Mouse (Mus musculus) spleen, postnatal 14 days (tissue): ENCODE results near the gene Adarb1.

Source experiments
- DNase-seq, 2 experiments: peaks; one replicate each; pipeline ENCODE4 v3.0.0; 2021 to 2022; ENCODE audit warnings: low spot score in 2 of 2

The Adarb1 gene

GRCm38 (mm10) chr10:77418138-77418537 is at the start of gene Adarb1:
Gene Adarb1 (minus strand): TSS chr10:77418270.
- peak; percentile 69 to 83 for DNase-seq

- no peak for DNase-seq
These were observed 49.3 kb upstream of the Adarb1 start for GRCm38 (mm10) chr10:77467407-77467806.

DNA sequence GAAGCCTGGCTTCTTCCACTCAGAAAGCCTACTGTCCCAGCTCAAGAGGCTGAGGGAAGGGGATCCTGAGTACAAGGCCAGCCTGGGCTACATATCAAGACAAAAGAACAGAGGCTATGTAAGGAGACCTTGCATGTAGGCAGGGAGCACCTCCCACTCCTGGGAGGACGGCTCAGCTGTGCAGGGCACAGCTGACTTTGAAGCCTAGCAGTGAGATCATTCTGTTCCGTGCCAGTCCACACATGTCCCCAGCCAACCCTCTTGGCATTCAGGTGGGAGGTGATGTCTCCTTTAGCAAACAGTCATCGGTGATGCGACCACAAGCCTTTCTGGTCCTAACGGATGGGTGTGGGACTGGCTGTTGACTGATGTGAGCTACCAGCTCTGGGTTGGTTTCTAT is 47.8 kb upstream of the Adarb1 start:
- DNase-seq: no peak

GRCm38 (mm10) chr10:77464181-77464936 is 46.3 kb upstream of the Adarb1 start:
- DNase-seq: no peak

DNA sequence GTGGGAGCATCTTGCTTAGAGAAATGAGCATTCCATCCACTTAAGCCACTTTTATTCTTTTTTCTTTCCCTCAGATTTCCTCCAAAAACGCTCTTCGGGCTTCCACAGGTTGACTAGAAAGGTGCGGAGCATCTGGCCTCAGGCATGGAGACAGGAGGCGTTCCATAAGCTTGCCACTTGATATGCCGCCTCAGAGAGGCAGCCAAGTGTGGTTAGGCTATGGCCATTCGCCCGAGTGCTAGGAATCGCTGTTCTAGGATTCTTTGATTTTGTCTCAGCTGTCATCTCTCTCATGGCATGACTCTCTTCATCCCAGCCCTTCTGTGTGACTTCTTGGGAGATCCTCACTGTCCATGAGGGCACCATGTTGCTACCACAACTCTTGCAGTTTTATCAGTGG is 43.1 kb upstream of the Adarb1 start:
- DNase-seq: no peak

GRCm38 (mm10) chr10:77457701-77458100 is 39.6 kb upstream of the Adarb1 start:
- DNase-seq: no peak

GRCm38 (mm10) chr10:77456507-77456906 is 38.4 kb upstream of the Adarb1 start:
- DNase-seq: no peak

- no peak for DNase-seq
These were observed 37.4 kb upstream of the Adarb1 start for GRCm38 (mm10) chr10:77455251-77456010.

DNA sequence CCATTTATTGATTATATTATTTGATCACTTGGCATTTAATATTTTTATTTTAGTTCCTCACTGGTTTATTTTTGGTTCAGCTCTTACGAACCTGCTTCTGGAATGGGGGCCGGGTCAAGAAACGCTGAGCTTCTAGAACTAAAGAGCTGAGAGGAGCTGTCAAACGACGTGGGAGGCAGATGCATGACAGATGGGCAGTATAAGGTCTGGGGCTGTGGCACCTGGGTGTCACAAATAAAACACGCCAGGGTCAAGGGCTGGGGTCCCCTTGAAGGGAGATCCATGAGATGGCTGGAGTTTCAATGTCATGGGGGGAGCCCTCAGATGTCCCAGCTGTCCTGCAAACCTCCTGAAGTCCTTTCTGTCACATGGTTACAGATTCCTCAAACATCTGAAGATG is 36.7 kb upstream of the Adarb1 start:
- no peak for DNase-seq

DNA sequence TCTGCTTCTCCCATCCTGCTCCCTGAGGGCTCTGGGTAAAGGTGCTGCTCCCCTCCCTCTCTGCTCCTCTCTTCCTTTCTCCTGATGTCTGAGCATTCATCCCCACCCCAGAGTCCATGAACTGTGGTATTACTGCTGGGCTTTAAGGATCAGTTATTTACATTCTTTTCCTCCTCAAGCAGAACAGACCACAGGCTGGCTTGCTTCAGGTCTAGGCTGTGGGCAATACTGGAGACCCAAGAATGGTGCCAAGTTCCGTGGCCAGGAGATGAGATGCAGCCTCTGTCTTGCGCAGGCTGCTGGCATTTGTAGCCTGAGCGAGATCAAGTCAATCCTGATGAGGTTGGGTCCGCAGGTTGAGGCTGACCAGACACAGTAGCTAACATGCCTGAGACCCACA is 33.8 kb upstream of the Adarb1 start:
- DNase-seq: no peak

GRCm38 (mm10) chr10:77450159-77450464 is 32.0 kb upstream of the Adarb1 start:
- no peak for DNase-seq

GRCm38 (mm10) chr10:77449315-77450158 is 31.5 kb upstream of the Adarb1 start:
- DNase-seq: no peak

- no peak for DNase-seq
These were observed 30.7 kb upstream of the Adarb1 start for GRCm38 (mm10) chr10:77448698-77449247.

DNA sequence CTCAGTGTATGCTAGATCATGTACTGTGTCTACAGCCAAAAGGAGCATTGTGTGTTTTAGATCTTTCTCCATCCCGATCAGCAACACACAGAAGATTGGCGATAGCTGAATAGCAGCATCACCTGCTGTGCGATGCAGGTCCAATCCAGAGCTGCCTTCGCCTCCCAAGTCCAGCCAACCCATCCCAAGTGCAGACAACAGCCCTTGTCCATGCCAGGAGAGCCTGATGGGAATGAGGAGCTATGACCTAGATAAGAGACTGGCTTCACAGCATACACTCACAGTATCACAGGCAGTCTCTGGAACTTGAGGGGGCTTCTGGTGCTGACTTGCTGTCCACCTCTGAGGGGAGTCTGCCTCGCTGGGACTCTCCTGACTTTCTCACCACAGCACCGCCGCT is 30.1 kb upstream of the Adarb1 start:
- no peak for DNase-seq

DNA sequence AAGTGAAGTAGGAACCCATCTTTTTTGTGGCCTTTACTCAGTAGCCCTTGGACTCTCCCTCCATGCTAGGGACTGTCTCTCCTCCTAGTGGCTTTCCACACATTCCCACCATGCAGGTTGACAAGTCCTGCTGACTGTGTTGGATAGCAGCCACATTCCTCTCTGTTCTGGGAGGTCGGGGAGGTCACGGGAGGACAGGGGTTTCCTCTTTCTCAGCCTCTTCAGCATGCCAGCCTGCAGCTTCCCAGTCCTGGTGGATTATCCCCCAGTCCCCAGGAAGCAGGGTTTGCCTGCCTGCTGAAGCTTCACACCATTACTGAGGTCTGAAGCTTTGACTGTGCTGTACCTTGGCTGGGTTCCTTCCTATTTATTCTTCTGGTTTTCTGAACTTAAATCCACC is 29.7 kb upstream of the Adarb1 start:
- no peak for DNase-seq

GRCm38 (mm10) chr10:77442250-77442649 is 24.2 kb upstream of the Adarb1 start:
- no peak for DNase-seq

DNA sequence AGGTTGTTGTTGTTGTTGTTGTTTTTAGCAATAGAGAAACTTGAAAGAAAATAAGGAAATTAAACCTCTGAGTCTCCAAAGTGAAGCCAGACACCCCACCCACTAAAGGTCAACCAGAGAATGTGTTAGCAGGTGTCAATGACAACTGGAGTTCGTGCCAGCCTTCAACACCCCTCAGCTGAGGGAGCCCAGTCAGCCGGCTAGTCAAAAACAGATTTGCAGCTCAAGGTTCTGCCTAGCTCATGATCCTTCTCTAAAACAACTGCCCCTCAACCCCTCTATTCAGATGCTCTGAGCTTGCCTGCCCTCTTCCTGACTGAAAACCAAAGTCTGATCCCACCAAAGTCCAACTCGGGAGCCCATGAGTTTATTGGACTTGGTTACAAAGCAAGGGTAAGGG is 23.7 kb upstream of the Adarb1 start:
- DNase-seq: no peak

GRCm38 (mm10) chr10:77440841-77441755 is 23.0 kb upstream of the Adarb1 start:
- no peak for DNase-seq

- DNase-seq: no peak
These were observed 22.2 kb upstream of the Adarb1 start for GRCm38 (mm10) chr10:77440286-77440685.

- DNase-seq: no peak
These were observed 21.0 kb upstream of the Adarb1 start for GRCm38 (mm10) chr10:77439026-77439425.

- no peak for DNase-seq
These were observed 20.0 kb upstream of the Adarb1 start for GRCm38 (mm10) chr10:77438021-77438420.
